Mouse (Mus musculus) midbrain, postnatal 0 days (tissue): ENCODE measurements around the gene Prok1. TPM values are rescaled to one million over a fixed set of nuclear protein-coding genes. Genes with fewer than 3 reads are reported as not detected.

ENCODE experiments used
- ATAC-seq: fragments of 200-750 bp; cut with Nextera tagmentation; 2 replicates; pipeline ENCODE4 v1.8.0; 2017; ENCODE audit warnings: moderate number of reproducible peaks, mild to moderate bottlenecking, moderate TSS enrichment, moderate library complexity; ENCODE audit not compliant: low FRiP score
- DNase-seq: peaks from one replicate; pipeline ENCODE4 v3.0.0-alpha.2; 2015; ENCODE audit warnings: low spot score
- H3K27ac ChIP-seq: fragments of 300-500 bp; sonication (generic); 2 replicates; pipeline ENCODE4 v1.5.1; 2014; ENCODE audit warnings: low read depth, mild to moderate bottlenecking, low read length, mixed read lengths
- H3K27me3 ChIP-seq: fragments of 300-500 bp; sonication (generic); 2 replicates; pipeline ENCODE4 v1.6.1; 2014; ENCODE audit warnings: low read length, control low read depth, mixed read lengths; ENCODE audit not compliant: insufficient read depth
- H3K36me3 ChIP-seq: fragments of 300-500 bp; sonication (generic); 2 replicates; pipeline ENCODE4 v1.6.1; 2014; ENCODE audit warnings: low read length, control low read depth, mixed read lengths; ENCODE audit not compliant: insufficient read depth
- H3K4me1 ChIP-seq: fragments of 300-500 bp; sonication (generic); 2 replicates; pipeline ENCODE4 v1.6.1; 2014; ENCODE audit warnings: mild to moderate bottlenecking, control low read depth, antibody characterized with exemption, low read length, mixed read lengths; ENCODE audit not compliant: insufficient read depth
- H3K4me2 ChIP-seq: fragments of 300-500 bp; sonication (generic); 2 replicates; pipeline ENCODE4 v1.6.1; 2014; ENCODE audit warnings: low read depth, mild to moderate bottlenecking, low read length, mixed read lengths; ENCODE audit not compliant: poor library complexity, severe bottlenecking
- H3K4me3 ChIP-seq: fragments of 300-500 bp; sonication (generic); 2 replicates; pipeline ENCODE4 v1.5.1; 2014; ENCODE audit warnings: low read depth, mild to moderate bottlenecking, low read length, moderate library complexity
- H3K9ac ChIP-seq: fragments of 300-500 bp; sonication (generic); replicated peaks from 2 replicates; pipeline ENCODE4 v1.6.1; 2014; ENCODE audit warnings: mild to moderate bottlenecking, low read length, moderate library complexity, mixed read lengths; ENCODE audit not compliant: poor library complexity, severe bottlenecking
- H3K9me3 ChIP-seq: fragments of 300-500 bp; sonication (generic); 2 replicates; pipeline ENCODE4 v1.6.1; 2016; ENCODE audit warnings: low read length, control low read depth
- CTCF ChIP-seq: IDR thresholded peaks from 2 replicates; pipeline ENCODE4 v1.5.1; 2016; ENCODE audit warnings: antibody characterized with exemption, mild to moderate bottlenecking
- WGBS: fragments of 180-500 bp; shearing (Covaris S2); extraction: QIAGEN DNeasy Blood & Tissue Kit; methylation state at CpG from one replicate; pipeline ENCODE4 v1.1.7; 2014; 5-methylcytosine and 5-hydroxymethylcytosine counted together
- polyA plus RNA-seq: library from polyadenylated mRNA; unstranded; fragments of >200 nt; fragmentation: Nextera tagmentation; extraction: Ambion mirVana; gene quantifications from 2 replicates; pipeline ENCODE4 v1.2.1, GENCODE M21; 2015
- total RNA-seq: library from RNA; depleted of rRNA; stranded (reverse); fragments of >200 nt; gene quantifications from 2 replicates; pipeline ENCODE4 v1.2.3, GENCODE M21; 2014; rRNA removed

Prok1 gene
- total RNA-seq (0.14 and 0.33 TPM in 2 replicates), polyA plus RNA-seq (0.09 and 0.16 TPM in 2 replicates)

GRCm38 (mm10) chr3:107239607-107240006 is at the start of gene Prok1:
Gene Prok1, minus strand, starts transcription at chr3:107239707.
- Histone ChIP-seq H3K36me3 (no peaks in the 10 kb centered on the region), H3K4me3 (no peak within 1 kb of the TSS), H3K4me1 (peaks cover 3% of the 10 kb centered on the region; the same call in 1 of the 2 replicates), H3K9me3 (no peaks in the 10 kb centered on the region), H3K27ac (no peak within 1 kb of the TSS), H3K4me2 (no peak within 1 kb of the TSS), H3K27me3 (no peaks in the 10 kb centered on the region), H3K9ac (no peak within 1 kb of the TSS)
- ATAC-seq (no peak), DNase-seq (no peak)
- TF ChIP-seq CTCF = no peak
- WGBS = 90% methylated on average over 9 of the region's 9 CpGs

GRCm38 (mm10) chr3:107287346-107287745 is 47.8 kb upstream of the Prok1 start:
- no peak for TF ChIP-seq CTCF
- DNase-seq (no peak), ATAC-seq (no peak)
- Histone ChIP-seq H3K9me3 (no peaks in the 10 kb centered on the region), H3K4me2 (no peak overlapping the region), H3K9ac (no peak overlapping the region), H3K27ac (no peak overlapping the region), H3K4me3 (no peak overlapping the region), H3K36me3 (0 out of 2 replicates have a peak, but pooled peaks cover 5% of the 10 kb centered on the region), H3K4me1 (no peaks in the 10 kb centered on the region), H3K27me3 (no peaks in the 10 kb centered on the region)

GRCm38 (mm10) chr3:107286123-107286522 is 46.6 kb upstream of the Prok1 start:
- Histone ChIP-seq H3K9me3 (no peaks in the 10 kb centered on the region), H3K36me3 (0 out of 2 replicates have a peak, but pooled peaks cover 5% of the 10 kb centered on the region), H3K4me1 (no peaks in the 10 kb centered on the region), H3K4me2 (no peak overlapping the region), H3K9ac (no peak overlapping the region), H3K4me3 (no peak overlapping the region), H3K27ac (no peak overlapping the region), H3K27me3 (no peaks in the 10 kb centered on the region)
- 81% methylated on average over 2 of the region's 2 CpGs for WGBS
- no peak for ATAC-seq
- TF ChIP-seq CTCF = no peak
- no peak for DNase-seq

GRCm38 (mm10) chr3:107278479-107279269 is 39.2 kb upstream of the Prok1 start, which contains the start of gene Lamtor5:
Gene Lamtor5, plus strand, starts transcription at chr3:107278858.
- Histone ChIP-seq H3K27me3 (no peaks in the 10 kb centered on the region), H3K4me3 (peak within 1 kb of the TSS; percentile 87), H3K36me3 (0 out of 2 replicates have a peak, but pooled peaks cover 5% of the 10 kb centered on the region), H3K9ac (peak within 1 kb of the TSS; percentile 67), H3K9me3 (no peaks in the 10 kb centered on the region), H3K4me1 (0 out of 2 replicates have a peak, but pooled peaks cover 8% of the 10 kb centered on the region), H3K4me2 (peak within 1 kb of the TSS; percentile 71), H3K27ac (no peak within 1 kb of the TSS)
- WGBS = 3% methylated on average over 42 of the region's 43 CpGs
- TF ChIP-seq CTCF = no peak
- ATAC-seq (peak; percentile 88), DNase-seq (peak; percentile 91)

GRCm38 (mm10) chr3:107276626-107277025 is 37.1 kb upstream of the Prok1 start:
- Histone ChIP-seq H3K4me2 (no peak overlapping the region), H3K27me3 (no peaks in the 10 kb centered on the region), H3K4me3 (no peak overlapping the region), H3K9me3 (no peaks in the 10 kb centered on the region), H3K4me1 (0 out of 2 replicates have a peak, but pooled peaks cover 8% of the 10 kb centered on the region), H3K27ac (no peak overlapping the region), H3K9ac (no peak overlapping the region), H3K36me3 (no peaks in the 10 kb centered on the region)
- DNase-seq (no peak), ATAC-seq (no peak)
- WGBS = 86% methylated on average over 3 of the region's 3 CpGs
- no peak for TF ChIP-seq CTCF

- peak; percentile 49 for TF ChIP-seq CTCF
- Histone ChIP-seq H3K27ac (no peak overlapping the region), H3K27me3 (no peaks in the 10 kb centered on the region), H3K9me3 (no peaks in the 10 kb centered on the region), H3K9ac (no peak overlapping the region), H3K36me3 (no peaks in the 10 kb centered on the region), H3K4me1 (0 out of 2 replicates have a peak, but pooled peaks cover 8% of the 10 kb centered on the region), H3K4me2 (no peak overlapping the region), H3K4me3 (no peak overlapping the region)
- ATAC-seq = no peak
- DNase-seq = peak; percentile 15
- 57% methylated on average over 4 of the region's 4 CpGs for WGBS
Observed at GRCm38 (mm10) chr3:107275996-107276395, 36.5 kb upstream of the Prok1 start.
